Mouse (Mus musculus) CH12.LX (cell line): ENCODE measurements around the gene Gm5089. TPM values are rescaled to one million over a fixed set of nuclear protein-coding genes. Genes with fewer than 3 reads are reported as not detected.

ENCODE experiments used
- DNase-seq: peaks from one replicate; pipeline ENCODE4 v3.0.0-alpha.2; 2013; ENCODE audit errors: extremely low read depth
- H3K27ac ChIP-seq: 2 replicates; pipeline ENCODE4 v1.5.1; 2012; ENCODE audit warnings: low read depth, mild to moderate bottlenecking, control low read depth, moderate library complexity; ENCODE audit not compliant: insufficient read depth
- H3K27me3 ChIP-seq: replicated peaks from 2 replicates; pipeline ENCODE3; 2012; ENCODE audit warnings: inconsistent platforms
- H3K36me3 ChIP-seq, 2 experiments: replicated peaks in 1 of 2; 2 replicates each; pipeline versions ENCODE3 to v1.6.1; 2012; ENCODE audit warnings: inconsistent platforms in 1 of 2, low read length in 1 of 2, mild to moderate bottlenecking in 1 of 2, mixed read lengths in 1 of 2, moderate library complexity in 1 of 2; ENCODE audit not compliant: control insufficient read depth in 1 of 2, insufficient read depth in 1 of 2
- H3K4me1 ChIP-seq, 2 experiments: 2 replicates each; pipeline ENCODE4 v1.6.1; 2012; ENCODE audit warnings: inconsistent platforms in 1 of 2, moderate library complexity in 1 of 2; ENCODE audit not compliant: insufficient read depth in 2 of 2, control insufficient read depth in 1 of 2
- H3K4me2 ChIP-seq: 2 replicates; pipeline ENCODE4 v1.6.1; 2012; ENCODE audit warnings: low read depth, mild to moderate bottlenecking, control low read depth; ENCODE audit not compliant: poor library complexity, insufficient read depth, severe bottlenecking
- H3K4me3 ChIP-seq, 3 experiments: fragments of 150-350 bp in 1 of 3; sonication (generic) in 1 of 3; replicated peaks in 1 of 3; 2 replicates each; pipeline versions ENCODE3 to v1.5.1; 2011 to 2012; ENCODE audit warnings: low read depth in 2 of 3, low read length in 2 of 3, mild to moderate bottlenecking in 2 of 3, moderate library complexity in 2 of 3, control low read depth in 1 of 3, improper control_type of control experiment in 1 of 3, inconsistent platforms in 1 of 3, mixed read lengths in 1 of 3; ENCODE audit not compliant: poor library complexity in 1 of 3
- H3K79me2 ChIP-seq: replicated peaks from 2 replicates; pipeline ENCODE4 v1.6.1; 2012; ENCODE audit warnings: mild to moderate bottlenecking, moderate library complexity; ENCODE audit not compliant: control insufficient read depth, poor library complexity, insufficient read depth, severe bottlenecking; ENCODE audit errors: extremely low read depth
- H3K9ac ChIP-seq: 2 replicates; pipeline ENCODE4 v1.6.1; 2012; ENCODE audit warnings: low read depth, mild to moderate bottlenecking, control low read depth, moderate library complexity; ENCODE audit not compliant: insufficient read depth
- H3K9me3 ChIP-seq: replicated peaks from 2 replicates; pipeline ENCODE3; 2012; ENCODE audit warnings: low read length, inconsistent platforms, mixed read lengths
- CHD1 ChIP-seq: IDR thresholded peaks from 2 replicates; pipeline ENCODE4 v1.6.1; 2012; ENCODE audit warnings: low read depth, low read length, improper control_type of control experiment, inconsistent platforms
- CHD2 ChIP-seq: IDR thresholded peaks from 2 replicates; pipeline ENCODE4 v1.6.1; 2011; ENCODE audit warnings: low read length, improper control_type of control experiment
- CTCF ChIP-seq, 2 experiments: IDR thresholded peaks in 1 of 2; conservative IDR thresholded peaks in 1 of 2; 2 replicates each; pipeline ENCODE4 v1.5.1; 2011 to 2012; ENCODE audit warnings: low read depth in 2 of 2, low read length in 2 of 2, improper control_type of control experiment in 1 of 2, inconsistent platforms in 1 of 2, mild to moderate bottlenecking in 1 of 2, moderate library complexity in 1 of 2
- ETS1 ChIP-seq: conservative IDR thresholded peaks from 2 replicates; pipeline ENCODE4 v1.6.1; 2012; ENCODE audit warnings: low read depth, mild to moderate bottlenecking, inconsistent platforms, low read length, improper control_type of control experiment, moderate library complexity
- GABPA ChIP-seq: IDR thresholded peaks from 2 replicates; pipeline ENCODE4 v1.6.1; 2012; ENCODE audit warnings: low read depth, low read length, improper control_type of control experiment, inconsistent platforms; ENCODE audit not compliant: insufficient replicate concordance
- HCFC1 ChIP-seq: IDR thresholded peaks from 2 replicates; pipeline ENCODE4 v1.6.1; 2012; ENCODE audit warnings: low read depth, mild to moderate bottlenecking, inconsistent platforms, low read length, improper control_type of control experiment
- KAT2A ChIP-seq: IDR thresholded peaks from 2 replicates; pipeline ENCODE4 v1.6.1; 2012; ENCODE audit warnings: low read length, improper control_type of control experiment, inconsistent platforms; ENCODE audit not compliant: insufficient replicate concordance
- MAFK ChIP-seq: IDR thresholded peaks from 2 replicates; pipeline ENCODE4 v1.6.1; 2011; ENCODE audit warnings: low read length, improper control_type of control experiment; ENCODE audit not compliant: insufficient replicate concordance
- MXI1 ChIP-seq: IDR thresholded peaks from 2 replicates; pipeline ENCODE4 v1.6.1; 2011; ENCODE audit warnings: mild to moderate bottlenecking, low read depth, low read length, improper control_type of control experiment
- NELFE ChIP-seq: IDR thresholded peaks from 2 replicates; pipeline ENCODE4 v1.6.1; 2011; ENCODE audit warnings: low read depth, low read length, improper control_type of control experiment
- PAX5 ChIP-seq: IDR thresholded peaks from 2 replicates; pipeline ENCODE4 v1.6.1; 2012; ENCODE audit warnings: low read length, inconsistent platforms, mixed read lengths
- POLR2A ChIP-seq: IDR thresholded peaks from 2 replicates; pipeline ENCODE4 v1.6.1; 2011; ENCODE audit warnings: low read depth, mild to moderate bottlenecking, improper control_type of control experiment, low read length
- POLR2AphosphoS2 ChIP-seq: IDR thresholded peaks from 2 replicates; pipeline ENCODE4 v1.6.1; 2011; ENCODE audit warnings: low read depth, low read length, improper control_type of control experiment
- RAD21 ChIP-seq: IDR thresholded peaks from 2 replicates; pipeline ENCODE4 v1.6.1; 2011; ENCODE audit warnings: low read depth, mild to moderate bottlenecking, low read length, improper control_type of control experiment, moderate library complexity
- SIN3A ChIP-seq: IDR thresholded peaks from 2 replicates; pipeline ENCODE4 v1.6.1; 2012; ENCODE audit warnings: low read length, improper control_type of control experiment, inconsistent platforms
- TBP ChIP-seq: conservative IDR thresholded peaks from 2 replicates; pipeline ENCODE4 v1.6.1; 2011; ENCODE audit warnings: low read depth, low read length, improper control_type of control experiment
- UBTF ChIP-seq: IDR thresholded peaks from 2 replicates; pipeline ENCODE4 v1.6.1; 2012; ENCODE audit warnings: low read depth, mild to moderate bottlenecking, inconsistent platforms, low read length, improper control_type of control experiment, moderate library complexity
- USF2 ChIP-seq: conservative IDR thresholded peaks from 2 replicates; pipeline ENCODE4 v1.6.1; 2011; ENCODE audit warnings: low read depth, low read length, improper control_type of control experiment
- ZKSCAN1 ChIP-seq: IDR thresholded peaks from 2 replicates; pipeline ENCODE4 v1.6.1; 2012; ENCODE audit warnings: low read depth, inconsistent platforms, low read length, improper control_type of control experiment, borderline replicate concordance
- ZMIZ1 ChIP-seq: IDR thresholded peaks from 2 replicates; pipeline ENCODE4 v1.6.1; 2012; ENCODE audit warnings: low read depth, mild to moderate bottlenecking, inconsistent platforms, low read length, improper control_type of control experiment
- ZNF384 ChIP-seq: IDR thresholded peaks from 2 replicates; pipeline ENCODE4 v1.6.1; 2012; ENCODE audit warnings: low read depth, low read length, improper control_type of control experiment, inconsistent platforms
- dilution Hi-C: fragments of 300-500 bp; cut with MboI; formaldehyde crosslinking; loops from 2 replicates; pipeline ENCODE4 v1.14.3; 2020; ENCODE audit warnings: low sequenced_read_pairs; ENCODE audit not compliant: extremely low pct_unique_long_range_greater_than_20kb, extremely low pct_ligation_motif_present
- in situ Hi-C: fragments of 300-500 bp; cut with MboI; formaldehyde crosslinking; loops from 3 replicates; pipeline ENCODE4 v1.14.3; 2019; ENCODE audit warnings: low sequenced_read_pairs, low pct_ligation_motif_present, low pct_unique_long_range_greater_than_20kb, mixed read lengths
- polyA plus RNA-seq: library from polyadenylated mRNA; unstranded; fragments of >175 nt; gene quantifications from 2 replicates; pipeline ENCODE4 v1.2.1, GENCODE M21; 2012; ENCODE audit warnings: low read depth; ENCODE audit not compliant: insufficient read length
- total RNA-seq, 2 experiments: library from RNA; depleted of rRNA; stranded (reverse); fragments of 300-350 nt in 1 of 2; fragments of >200 nt in 1 of 2; gene quantifications; 2 replicates each; pipeline ENCODE4 v1.2.3; 2012 to 2014

Gm5089 gene
- total and polyA plus RNA-seq, 3 experiments, result not detected

GRCm38 (mm10) chr14:122467926-122468841 lies 17.3 kb upstream of the Gm5089 start:
- no peak overlapping the region for H3K27ac ChIP-seq
- TF ChIP-seq POLR2AphosphoS2, result no peak
- TF ChIP-seq CTCF (conservative IDR thresholded peaks at IDR 0.05 in 1 of 2, IDR thresholded peaks at IDR 0.05 in 1 of 2; ENCODE audit: low read depth in 2 of 2, low read length in 2 of 2), result no peak
- no peak for TF ChIP-seq RAD21
- TF ChIP-seq CHD1, result no peak
- TF ChIP-seq HCFC1, result no peak
- no peak for TF ChIP-seq UBTF
- no peak for TF ChIP-seq KAT2A
- TF ChIP-seq SIN3A, result no peak
- TF ChIP-seq POLR2A, result no peak
- TF ChIP-seq ZMIZ1, result no peak
- no peak for TF ChIP-seq ZKSCAN1
- no peak for TF ChIP-seq MXI1
- TF ChIP-seq NELFE, result no peak
- no peak for TF ChIP-seq TBP
- TF ChIP-seq USF2, result no peak
- TF ChIP-seq PAX5, result no peak
- TF ChIP-seq ETS1, result no peak
- no peak for TF ChIP-seq ZNF384
- in situ Hi-C loops, result no loop called here
- no peaks in the 10 kb centered on the region for H3K27me3 ChIP-seq
- no peak overlapping the region for H3K9ac ChIP-seq
- DNase-seq, result no peak
- no peaks in the 10 kb centered on the region for H3K36me3 ChIP-seq
- H3K79me2 ChIP-seq, result no peaks in the 10 kb centered on the region
- dilution Hi-C loops, result no loop called here
- peaks cover 6% of the 10 kb centered on the region for H3K9me3 ChIP-seq
- no peak overlapping the region for H3K4me2 ChIP-seq
- H3K4me3 ChIP-seq, result no peak overlapping the region
- H3K4me1 ChIP-seq, result no peaks in the 10 kb centered on the region

GRCm38 (mm10) chr14:122466756-122467362 lies 15.9 kb upstream of the Gm5089 start:
- H3K27me3 ChIP-seq, result no peaks in the 10 kb centered on the region
- no peaks in the 10 kb centered on the region for H3K36me3 ChIP-seq
- H3K27ac ChIP-seq, result no peak overlapping the region
- no peak overlapping the region for H3K4me3 ChIP-seq
- no peaks in the 10 kb centered on the region; the same call in 1 of the 2 replicates for H3K79me2 ChIP-seq
- H3K9me3 ChIP-seq, result peaks cover 6% of the 10 kb centered on the region
- H3K4me2 ChIP-seq, result no peak overlapping the region
- no peak for DNase-seq
- H3K9ac ChIP-seq, result no peak overlapping the region
- peaks cover 0 to 3% of the 10 kb centered on the region in 2 experiments; a peak in 1 of 4 replicates for H3K4me1 ChIP-seq
- no peak for TF ChIP-seq CHD2
- no peak for TF ChIP-seq GABPA
- TF ChIP-seq ZMIZ1, result no peak
- TF ChIP-seq TBP, result no peak
- no peak for TF ChIP-seq ZKSCAN1
- no peak for TF ChIP-seq RAD21
- TF ChIP-seq MAFK, result no peak
- dilution Hi-C loops, result no loop called here
- in situ Hi-C loops, result no loop called here
